Mouse (Mus musculus): ENCODE results near the gene Nmb. TPM values are rescaled to one million over a fixed set of nuclear protein-coding genes. Genes with fewer than 3 reads are reported as not detected.

Gene Nmb
- polyA plus RNA-seq, 1 experiment = 13.2 TPM

GRCm38 (mm10) chr7:80912496-80912895 is 7.6 kb upstream of the Nmb start:
- Histone ChIP-seq H3K27me3 (ENCODE audit: control insufficient read depth, insufficient read depth, low read length) (no peaks in the 10 kb centered on the region), H3K27ac (ENCODE audit: control insufficient read depth, insufficient read depth, low read depth, low read length) (no peak overlapping the region), H3K4me3 (ENCODE audit: control insufficient read depth, low read depth, low read length) (no peak overlapping the region), H3K36me3 (ENCODE audit: control insufficient read depth, insufficient read depth, low read length) (peaks cover 3% of the 10 kb centered on the region), H3K4me1 (ENCODE audit: control insufficient read depth, insufficient read depth, low read length) (peaks cover 3% of the 10 kb centered on the region)
- no peak for TF ChIP-seq POLR2A (IDR thresholded peaks at IDR 0.05; ENCODE audit: control insufficient read depth, low read depth, low read length)
- no peak for TF ChIP-seq CTCF (IDR thresholded peaks at IDR 0.05; ENCODE audit: control insufficient read depth, insufficient read depth, insufficient replicate concordance, low read depth, low read length)

DNA sequence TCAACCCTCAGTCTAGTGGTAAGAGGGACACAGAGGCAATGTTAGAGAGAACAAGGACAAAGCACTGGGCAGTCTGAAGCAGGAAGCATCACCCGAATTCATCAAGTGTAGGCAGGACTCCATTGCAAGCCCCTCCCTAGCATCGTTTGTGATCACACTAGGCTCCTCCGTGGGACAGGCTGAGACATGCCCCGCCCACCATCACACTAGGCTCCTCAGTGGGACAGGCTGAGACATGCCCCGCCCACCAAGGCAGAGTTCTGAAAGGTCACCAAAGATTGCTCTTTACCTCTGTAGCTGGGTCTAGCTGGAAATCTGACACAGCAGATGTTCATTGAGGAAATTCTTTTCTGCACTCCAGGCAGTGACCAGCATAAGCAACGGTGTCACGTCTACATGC is 6.2 kb upstream of the Nmb start:
- TF ChIP-seq CTCF (IDR thresholded peaks at IDR 0.05; ENCODE audit: control insufficient read depth, insufficient read depth, insufficient replicate concordance, low read depth, low read length) (no peak), POLR2A (IDR thresholded peaks at IDR 0.05; ENCODE audit: control insufficient read depth, low read depth, low read length) (no peak)
- H3K27me3 ChIP-seq (ENCODE audit: control insufficient read depth, insufficient read depth, low read length) = no peaks in the 10 kb centered on the region
- H3K4me3 ChIP-seq (ENCODE audit: control insufficient read depth, low read depth, low read length) = no peak overlapping the region
- H3K4me1 ChIP-seq (ENCODE audit: control insufficient read depth, insufficient read depth, low read length) = peaks cover 11% of the 10 kb centered on the region
- H3K27ac ChIP-seq (ENCODE audit: control insufficient read depth, insufficient read depth, low read depth, low read length) = no peak overlapping the region
- peaks cover 3% of the 10 kb centered on the region for H3K36me3 ChIP-seq (ENCODE audit: control insufficient read depth, insufficient read depth, low read length)

GRCm38 (mm10) chr7:80903625-80904422 is 1.1 kb downstream of the Nmb start:
- H3K27me3 ChIP-seq (ENCODE audit: control insufficient read depth, insufficient read depth, low read length) = no peaks in the 10 kb centered on the region
- peaks cover 33% of the 10 kb centered on the region for H3K4me1 ChIP-seq (ENCODE audit: control insufficient read depth, insufficient read depth, low read length)
- TF ChIP-seq POLR2A (IDR thresholded peaks at IDR 0.05; ENCODE audit: control insufficient read depth, low read depth, low read length) = no peak
- TF ChIP-seq CTCF (IDR thresholded peaks at IDR 0.05; ENCODE audit: control insufficient read depth, insufficient read depth, insufficient replicate concordance, low read depth, low read length) = no peak
- H3K36me3 ChIP-seq (ENCODE audit: control insufficient read depth, insufficient read depth, low read length) = no peaks in the 10 kb centered on the region
- H3K27ac ChIP-seq (ENCODE audit: control insufficient read depth, insufficient read depth, low read depth, low read length) = no peak overlapping the region
- H3K4me3 ChIP-seq (ENCODE audit: control insufficient read depth, low read depth, low read length) = no peak overlapping the region

- TF ChIP-seq POLR2A (IDR thresholded peaks at IDR 0.05; ENCODE audit: control insufficient read depth, low read depth, low read length) (no peak), CTCF (IDR thresholded peaks at IDR 0.05; ENCODE audit: control insufficient read depth, insufficient read depth, insufficient replicate concordance, low read depth, low read length) (no peak)
- H3K4me3 ChIP-seq (ENCODE audit: control insufficient read depth, low read depth, low read length) = peak overlapping the region; percentile 83
- peak overlapping the region; percentile 55 for H3K27ac ChIP-seq (ENCODE audit: control insufficient read depth, insufficient read depth, low read depth, low read length)
- no peaks in the 10 kb centered on the region for H3K27me3 ChIP-seq (ENCODE audit: control insufficient read depth, insufficient read depth, low read length)
- peaks cover 23% of the 10 kb centered on the region for H3K4me1 ChIP-seq (ENCODE audit: control insufficient read depth, insufficient read depth, low read length)
- H3K36me3 ChIP-seq (ENCODE audit: control insufficient read depth, insufficient read depth, low read length) = no peaks in the 10 kb centered on the region
Measured at GRCm38 (mm10) chr7:80901541-80902274, 3.2 kb downstream of the Nmb start.

DNA sequence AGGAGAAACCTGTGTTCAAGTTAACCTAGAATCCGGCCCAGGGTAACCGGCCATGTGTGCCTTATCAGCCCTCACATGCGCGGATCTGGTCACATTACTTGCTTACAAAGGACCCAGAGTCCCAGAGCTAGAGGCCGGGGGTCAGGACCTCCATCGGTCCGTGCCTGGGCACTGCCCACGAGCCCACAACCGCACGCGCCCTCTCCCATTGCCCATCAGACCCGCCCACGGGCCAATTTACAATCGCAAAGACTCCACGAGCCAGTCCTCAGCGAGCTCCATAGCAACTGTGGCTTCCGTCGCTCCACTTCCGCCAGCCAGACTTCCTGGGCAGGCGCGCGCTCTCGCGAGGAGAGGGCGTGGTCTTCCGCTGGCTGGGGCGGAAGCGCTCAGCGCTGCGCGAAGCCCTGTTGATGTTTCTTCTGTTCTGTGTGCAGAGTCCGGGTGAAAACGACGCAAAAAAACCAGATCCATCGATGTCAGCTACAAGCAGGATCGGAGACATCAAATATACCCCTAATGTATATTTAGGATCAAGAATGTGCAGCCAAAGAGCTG is 3.9 kb downstream of the Nmb start, which contains the start of gene Wdr73:
Gene Wdr73 (minus strand): TSS at position 326 of the 558 bp plus-strand sequence.
- H3K27ac ChIP-seq (ENCODE audit: control insufficient read depth, insufficient read depth, low read depth, low read length) = peak within 1 kb of the TSS; percentile 55
- no peaks in the 10 kb centered on the region for H3K36me3 ChIP-seq (ENCODE audit: control insufficient read depth, insufficient read depth, low read length)
- no peaks in the 10 kb centered on the region for H3K27me3 ChIP-seq (ENCODE audit: control insufficient read depth, insufficient read depth, low read length)
- H3K4me1 ChIP-seq (ENCODE audit: control insufficient read depth, insufficient read depth, low read length) = peaks cover 22% of the 10 kb centered on the region
- TF ChIP-seq CTCF (IDR thresholded peaks at IDR 0.05; ENCODE audit: control insufficient read depth, insufficient read depth, insufficient replicate concordance, low read depth, low read length) = 0 out of 2 replicates have a peak, but pooled peaks have one; percentile 9
- TF ChIP-seq POLR2A (IDR thresholded peaks at IDR 0.05; ENCODE audit: control insufficient read depth, low read depth, low read length) = peak; percentile 90
- peak within 1 kb of the TSS; percentile 83 for H3K4me3 ChIP-seq (ENCODE audit: control insufficient read depth, low read depth, low read length)

DNA sequence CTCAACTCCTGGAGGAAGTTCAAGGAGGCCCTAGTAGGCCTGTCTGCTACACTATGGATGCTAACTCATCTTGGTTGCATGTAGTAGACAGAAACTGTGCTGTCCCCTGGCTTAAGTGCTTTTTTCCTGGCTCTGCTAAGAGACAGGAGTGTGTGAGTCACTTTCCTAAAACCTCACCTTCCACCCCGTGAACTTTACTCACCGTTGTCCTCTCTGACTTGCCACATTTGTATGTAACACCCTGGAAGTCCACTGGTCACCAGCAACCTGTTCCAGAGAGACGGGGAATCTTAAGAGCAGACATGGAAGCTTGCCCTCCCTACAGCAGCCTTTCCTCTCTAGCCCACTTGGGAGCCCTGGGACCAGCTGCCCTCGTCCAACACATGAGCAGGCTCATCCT is 7.2 kb downstream of the Nmb start:
- Histone ChIP-seq H3K4me3 (ENCODE audit: control insufficient read depth, low read depth, low read length) (no peak overlapping the region), H3K4me1 (ENCODE audit: control insufficient read depth, insufficient read depth, low read length) (peaks cover 7% of the 10 kb centered on the region), H3K36me3 (ENCODE audit: control insufficient read depth, insufficient read depth, low read length) (peaks cover 4% of the 10 kb centered on the region), H3K27me3 (ENCODE audit: control insufficient read depth, insufficient read depth, low read length) (no peaks in the 10 kb centered on the region), H3K27ac (ENCODE audit: control insufficient read depth, insufficient read depth, low read depth, low read length) (no peak overlapping the region)
- TF ChIP-seq POLR2A (IDR thresholded peaks at IDR 0.05; ENCODE audit: control insufficient read depth, low read depth, low read length) (no peak), CTCF (IDR thresholded peaks at IDR 0.05; ENCODE audit: control insufficient read depth, insufficient read depth, insufficient replicate concordance, low read depth, low read length) (no peak)

GRCm38 (mm10) chr7:80897134-80897533 is 7.7 kb downstream of the Nmb start:
- Histone ChIP-seq H3K4me3 (ENCODE audit: control insufficient read depth, low read depth, low read length) (no peak overlapping the region), H3K27me3 (ENCODE audit: control insufficient read depth, insufficient read depth, low read length) (no peaks in the 10 kb centered on the region), H3K36me3 (ENCODE audit: control insufficient read depth, insufficient read depth, low read length) (peaks cover 4% of the 10 kb centered on the region), H3K4me1 (ENCODE audit: control insufficient read depth, insufficient read depth, low read length) (peaks cover 7% of the 10 kb centered on the region), H3K27ac (ENCODE audit: control insufficient read depth, insufficient read depth, low read depth, low read length) (no peak overlapping the region)
- TF ChIP-seq POLR2A (IDR thresholded peaks at IDR 0.05; ENCODE audit: control insufficient read depth, low read depth, low read length) (no peak), CTCF (IDR thresholded peaks at IDR 0.05; ENCODE audit: control insufficient read depth, insufficient read depth, insufficient replicate concordance, low read depth, low read length) (no peak)

Measured in testis, adult 2 months (tissue).